Mouse (Mus musculus): ENCODE measurements around the gene Dpp4. TPM values are rescaled to one million over a fixed set of nuclear protein-coding genes. Genes with fewer than 3 reads are reported as not detected.

Dpp4 gene
- polyA plus RNA-seq, 1 experiment from 2014 or later, result 15.9 TPM

DNA sequence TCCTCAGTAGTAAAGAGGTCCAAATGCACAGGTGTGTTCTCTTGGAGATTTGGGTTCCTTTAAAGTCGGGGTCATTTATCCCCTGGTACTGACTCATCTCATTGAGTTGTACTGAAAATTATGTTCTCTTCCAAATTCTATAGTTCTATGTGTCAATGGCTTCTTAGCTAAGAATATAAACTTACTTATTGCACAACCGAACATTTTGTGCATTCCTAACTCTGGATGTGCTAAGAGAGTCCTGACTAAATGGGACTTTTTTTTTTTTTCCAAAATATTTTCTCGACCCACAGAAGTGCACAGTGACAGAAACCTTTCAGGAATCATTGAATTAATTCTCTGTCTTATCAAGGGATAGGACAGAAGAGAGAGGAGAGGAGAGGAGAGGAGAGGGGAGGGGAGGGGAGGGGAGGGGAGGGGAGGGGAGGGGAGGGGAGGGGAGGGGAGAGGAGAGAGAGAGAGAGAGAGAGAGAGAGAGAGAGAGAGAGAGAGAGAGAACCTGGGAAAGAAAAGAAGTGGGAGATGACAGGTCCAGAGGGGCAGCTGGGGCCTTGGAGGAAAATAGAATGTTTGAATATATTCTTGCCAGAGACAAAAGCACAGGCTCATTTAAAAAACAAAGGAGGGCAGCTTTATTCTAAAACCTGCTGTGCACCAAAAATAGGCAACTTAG lies 70.8 kb downstream of the Dpp4 start:
- WGBS, result 70% methylated on average over 3 of the region's 3 CpGs
- no peak overlapping the region for H3K27ac ChIP-seq (ENCODE audit: low read length)
- H3K9ac ChIP-seq (replicated peaks; ENCODE audit: low read depth, low read length), result no peak overlapping the region
- ATAC-seq (ENCODE audit: insufficient number of reproducible peaks, insufficient read depth, low FRiP score, low read depth), result no peak
- H3K4me3 ChIP-seq (ENCODE audit: low read depth, low read length), result no peak overlapping the region
- H3K4me1 ChIP-seq (ENCODE audit: control insufficient read depth, insufficient read depth, low read length), result no peaks in the 10 kb centered on the region
- H3K36me3 ChIP-seq (ENCODE audit: control insufficient read depth, insufficient read depth, low read length), result no peaks in the 10 kb centered on the region
- H3K4me2 ChIP-seq (replicated peaks; ENCODE audit: low read depth, low read length), result no peak overlapping the region
- H3K27me3 ChIP-seq (ENCODE audit: control insufficient read depth, insufficient read depth, low read length), result no peaks in the 10 kb centered on the region
- H3K9me3 ChIP-seq (ENCODE audit: control insufficient read depth, low read depth, low read length), result no peaks in the 10 kb centered on the region

DNA sequence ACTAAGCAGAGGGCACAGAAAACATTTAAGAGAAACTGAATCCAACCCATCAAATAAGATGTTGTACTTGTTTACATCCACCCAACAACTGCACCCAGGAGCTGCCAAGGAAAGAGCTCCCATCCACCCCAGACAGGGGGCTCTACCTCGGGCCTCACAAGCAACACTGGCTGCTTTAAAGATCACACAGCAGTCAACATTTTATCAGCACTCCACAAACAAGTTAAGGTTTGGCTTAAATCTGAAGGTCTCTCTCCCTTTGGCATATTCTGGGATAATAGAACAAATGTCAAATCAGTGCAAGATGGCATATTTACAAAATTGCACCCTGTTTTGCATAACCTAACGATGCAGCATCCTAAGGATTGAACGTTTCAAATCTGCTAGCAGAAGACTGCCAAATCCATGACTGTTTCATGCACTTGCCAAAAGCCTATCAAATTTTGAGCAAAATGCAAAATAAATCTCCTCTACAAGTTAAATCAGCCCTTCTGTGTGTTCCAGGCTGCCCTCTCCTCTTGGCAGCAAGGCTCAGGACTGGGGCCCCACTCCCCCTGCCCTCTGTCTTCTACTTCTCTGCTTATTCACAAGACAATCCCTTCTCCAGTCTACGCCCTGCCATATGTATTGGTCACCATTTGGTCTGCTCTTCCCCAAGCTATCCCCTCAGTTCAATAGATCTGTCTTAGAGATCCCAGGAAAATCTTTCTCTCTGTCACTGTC lies 72.6 kb downstream of the Dpp4 start:
- no peak for ATAC-seq (ENCODE audit: insufficient number of reproducible peaks, insufficient read depth, low FRiP score, low read depth)
- no peaks in the 10 kb centered on the region for H3K36me3 ChIP-seq (ENCODE audit: control insufficient read depth, insufficient read depth, low read length)
- H3K4me1 ChIP-seq (ENCODE audit: control insufficient read depth, insufficient read depth, low read length), result no peaks in the 10 kb centered on the region
- 68% methylated on average over 4 of the region's 4 CpGs for WGBS
- no peaks in the 10 kb centered on the region for H3K9me3 ChIP-seq (ENCODE audit: control insufficient read depth, low read depth, low read length)
- H3K27ac ChIP-seq (ENCODE audit: low read length), result no peak overlapping the region
- H3K4me2 ChIP-seq (replicated peaks; ENCODE audit: low read depth, low read length), result no peak overlapping the region
- no peak overlapping the region for H3K4me3 ChIP-seq (ENCODE audit: low read depth, low read length)
- no peaks in the 10 kb centered on the region for H3K27me3 ChIP-seq (ENCODE audit: control insufficient read depth, insufficient read depth, low read length)
- no peak overlapping the region for H3K9ac ChIP-seq (replicated peaks; ENCODE audit: low read depth, low read length)

DNA sequence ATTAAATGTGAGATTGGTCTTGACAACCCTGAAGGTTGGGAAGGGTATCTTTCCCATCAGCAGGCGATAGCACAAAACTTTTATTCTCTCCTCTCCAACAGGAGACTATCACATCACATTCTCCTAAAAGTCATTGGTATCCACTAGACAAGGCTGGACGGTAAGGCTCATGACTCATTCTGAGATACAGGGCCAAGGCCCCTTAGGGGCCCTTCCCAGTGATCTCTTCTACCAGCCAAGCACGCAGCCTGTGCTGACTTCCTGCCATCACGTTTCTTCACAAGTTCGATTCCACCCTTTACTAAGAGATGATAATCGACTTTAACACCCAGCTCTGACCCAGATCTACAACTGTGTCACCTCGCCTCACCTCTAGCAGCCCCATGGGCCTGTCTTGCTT lies 74.9 kb downstream of the Dpp4 start:
- Histone ChIP-seq H3K9me3 (ENCODE audit: control insufficient read depth, low read depth, low read length) (no peaks in the 10 kb centered on the region), H3K27me3 (ENCODE audit: control insufficient read depth, insufficient read depth, low read length) (no peaks in the 10 kb centered on the region), H3K4me2 (replicated peaks; ENCODE audit: low read depth, low read length) (no peak overlapping the region), H3K4me1 (ENCODE audit: control insufficient read depth, insufficient read depth, low read length) (no peaks in the 10 kb centered on the region), H3K9ac (replicated peaks; ENCODE audit: low read depth, low read length) (no peak overlapping the region), H3K27ac (ENCODE audit: low read length) (no peak overlapping the region), H3K4me3 (ENCODE audit: low read depth, low read length) (no peak overlapping the region), H3K36me3 (ENCODE audit: control insufficient read depth, insufficient read depth, low read length) (no peaks in the 10 kb centered on the region)
- no peak for ATAC-seq (ENCODE audit: insufficient number of reproducible peaks, insufficient read depth, low FRiP score, low read depth)
- 82% methylated on average over 7 of the region's 7 CpGs for WGBS

DNA sequence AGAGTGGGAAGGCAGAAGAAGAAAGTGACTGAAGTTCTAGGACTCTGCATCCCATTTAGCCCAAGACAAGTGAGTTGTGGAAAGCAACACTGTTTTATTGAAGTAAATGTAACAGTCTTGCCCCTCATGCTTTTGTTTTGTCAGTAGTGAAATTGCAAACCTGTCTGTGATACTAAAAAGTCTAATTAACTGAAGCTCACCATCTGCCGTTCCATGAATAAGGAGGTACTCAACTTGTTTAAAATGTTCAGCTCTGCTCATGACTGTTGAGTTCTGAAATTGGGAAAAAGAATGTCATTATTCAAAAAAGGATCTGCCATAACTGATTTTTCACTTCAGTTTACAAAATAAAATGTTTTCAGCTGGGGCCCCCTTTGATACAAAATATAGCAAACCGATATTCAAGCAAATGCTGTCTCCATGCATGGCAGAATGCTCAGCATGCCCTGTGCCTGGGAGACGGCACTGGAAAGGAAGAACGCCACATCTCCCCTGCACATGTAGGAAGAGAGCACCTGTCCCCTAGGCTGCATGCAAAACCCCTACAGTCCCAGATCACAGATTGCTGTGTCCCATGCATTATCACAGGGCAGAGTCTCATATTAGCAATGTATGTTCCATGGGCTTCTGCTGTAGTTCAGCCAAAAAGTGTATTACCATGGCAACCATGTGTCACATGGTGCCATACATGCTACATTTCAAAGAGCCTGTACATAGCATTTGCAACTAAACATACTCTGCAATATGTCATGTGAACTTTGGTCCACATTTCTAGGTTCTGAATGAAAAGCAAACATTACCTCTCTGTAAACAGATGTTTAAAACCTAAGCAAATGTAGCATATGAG lies 77.4 kb downstream of the Dpp4 start:
- Histone ChIP-seq H3K9ac (replicated peaks; ENCODE audit: low read depth, low read length) (no peak overlapping the region), H3K27me3 (ENCODE audit: control insufficient read depth, insufficient read depth, low read length) (no peaks in the 10 kb centered on the region), H3K9me3 (ENCODE audit: control insufficient read depth, low read depth, low read length) (no peaks in the 10 kb centered on the region), H3K4me2 (replicated peaks; ENCODE audit: low read depth, low read length) (no peak overlapping the region), H3K4me3 (ENCODE audit: low read depth, low read length) (no peak overlapping the region), H3K4me1 (ENCODE audit: control insufficient read depth, insufficient read depth, low read length) (no peaks in the 10 kb centered on the region), H3K27ac (ENCODE audit: low read length) (no peak overlapping the region), H3K36me3 (ENCODE audit: control insufficient read depth, insufficient read depth, low read length) (no peaks in the 10 kb centered on the region)
- no peak for ATAC-seq (ENCODE audit: insufficient number of reproducible peaks, insufficient read depth, low FRiP score, low read depth)
- 82% methylated on average over 4 of the region's 4 CpGs for WGBS

DNA sequence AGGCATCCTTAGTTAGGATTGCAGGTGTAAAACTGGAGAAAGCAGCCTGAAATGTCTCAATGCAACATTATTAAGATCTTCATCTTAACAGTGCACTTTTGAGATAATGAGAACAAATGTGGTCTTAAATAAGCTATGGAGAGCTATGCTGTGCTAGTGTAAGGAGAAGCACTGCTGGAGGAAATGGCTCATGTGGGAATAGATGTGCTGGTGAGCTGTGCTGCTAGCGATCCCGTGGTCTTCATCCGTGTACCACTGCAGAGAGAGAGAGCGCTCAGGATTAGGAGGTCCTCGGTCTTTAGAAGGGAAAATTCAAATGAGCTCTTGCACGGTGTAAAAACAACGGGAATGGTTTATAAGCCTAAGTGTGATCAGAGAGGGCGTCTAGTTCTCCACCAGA lies 79.6 kb downstream of the Dpp4 start:
- WGBS, result 77% methylated on average over 8 of the region's 8 CpGs
- H3K4me1 ChIP-seq (ENCODE audit: control insufficient read depth, insufficient read depth, low read length), result no peaks in the 10 kb centered on the region
- ATAC-seq (ENCODE audit: insufficient number of reproducible peaks, insufficient read depth, low FRiP score, low read depth), result no peak
- no peaks in the 10 kb centered on the region for H3K9me3 ChIP-seq (ENCODE audit: control insufficient read depth, low read depth, low read length)
- H3K4me3 ChIP-seq (ENCODE audit: low read depth, low read length), result no peak overlapping the region
- no peaks in the 10 kb centered on the region for H3K27me3 ChIP-seq (ENCODE audit: control insufficient read depth, insufficient read depth, low read length)
- H3K4me2 ChIP-seq (replicated peaks; ENCODE audit: low read depth, low read length), result no peak overlapping the region
- H3K9ac ChIP-seq (replicated peaks; ENCODE audit: low read depth, low read length), result no peak overlapping the region
- H3K36me3 ChIP-seq (ENCODE audit: control insufficient read depth, insufficient read depth, low read length), result no peaks in the 10 kb centered on the region
- no peak overlapping the region for H3K27ac ChIP-seq (ENCODE audit: low read length)

DNA sequence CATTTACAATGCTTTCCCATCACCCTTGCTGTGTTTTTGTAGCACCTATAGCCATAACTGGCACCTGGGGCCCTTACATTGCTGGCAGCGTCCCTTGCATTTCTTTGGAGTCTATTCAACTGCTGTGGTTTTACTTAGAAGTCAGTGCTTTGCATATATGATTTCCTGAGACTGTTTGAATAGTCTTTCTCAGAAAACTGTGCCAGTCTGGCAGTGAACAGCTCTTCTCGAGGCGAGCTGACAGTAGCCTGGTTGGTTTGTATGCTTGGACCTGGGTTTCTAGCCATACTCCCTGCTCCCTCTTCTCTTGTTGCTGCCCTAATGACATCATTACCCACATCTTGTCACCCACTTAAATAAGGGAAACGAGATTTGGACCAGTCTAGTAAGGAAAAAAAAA lies 80.1 kb downstream of the Dpp4 start:
- 64% methylated on average over 4 of the region's 4 CpGs for WGBS
- Histone ChIP-seq H3K27me3 (ENCODE audit: control insufficient read depth, insufficient read depth, low read length) (no peaks in the 10 kb centered on the region), H3K36me3 (ENCODE audit: control insufficient read depth, insufficient read depth, low read length) (no peaks in the 10 kb centered on the region), H3K4me2 (replicated peaks; ENCODE audit: low read depth, low read length) (no peak overlapping the region), H3K9ac (replicated peaks; ENCODE audit: low read depth, low read length) (no peak overlapping the region), H3K9me3 (ENCODE audit: control insufficient read depth, low read depth, low read length) (no peaks in the 10 kb centered on the region), H3K27ac (ENCODE audit: low read length) (no peak overlapping the region), H3K4me1 (ENCODE audit: control insufficient read depth, insufficient read depth, low read length) (no peaks in the 10 kb centered on the region), H3K4me3 (ENCODE audit: low read depth, low read length) (no peak overlapping the region)
- ATAC-seq (ENCODE audit: insufficient number of reproducible peaks, insufficient read depth, low FRiP score, low read depth), result no peak

DNA sequence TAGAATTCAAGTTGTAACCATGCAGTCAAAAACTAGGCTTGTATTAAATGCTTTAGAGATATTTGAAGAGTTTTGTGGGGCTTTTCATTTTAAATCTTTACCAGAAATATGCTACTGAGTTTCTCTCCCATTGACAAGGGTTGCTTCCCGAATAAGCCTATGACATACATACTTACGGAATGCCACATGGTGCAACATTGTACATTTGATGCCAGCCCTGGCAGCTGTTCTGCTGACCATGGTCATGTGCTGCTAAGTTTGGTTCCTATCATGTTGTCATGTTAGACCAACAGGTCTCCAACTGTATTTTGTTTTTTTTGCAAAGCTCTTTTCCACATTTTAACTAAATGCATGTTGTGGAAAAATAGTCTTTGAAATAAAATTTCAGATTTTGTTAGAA lies 86.6 kb downstream of the Dpp4 start:
- H3K27ac ChIP-seq (ENCODE audit: low read length), result no peak overlapping the region
- no peaks in the 10 kb centered on the region for H3K4me1 ChIP-seq (ENCODE audit: control insufficient read depth, insufficient read depth, low read length)
- no peak overlapping the region for H3K4me3 ChIP-seq (ENCODE audit: low read depth, low read length)
- 84% methylated on average over 2 of the region's 2 CpGs for WGBS
- H3K27me3 ChIP-seq (ENCODE audit: control insufficient read depth, insufficient read depth, low read length), result no peaks in the 10 kb centered on the region
- no peak overlapping the region for H3K4me2 ChIP-seq (replicated peaks; ENCODE audit: low read depth, low read length)
- no peak overlapping the region for H3K9ac ChIP-seq (replicated peaks; ENCODE audit: low read depth, low read length)
- ATAC-seq (ENCODE audit: insufficient number of reproducible peaks, insufficient read depth, low FRiP score, low read depth), result no peak
- no peaks in the 10 kb centered on the region for H3K9me3 ChIP-seq (ENCODE audit: control insufficient read depth, low read depth, low read length)
- H3K36me3 ChIP-seq (ENCODE audit: control insufficient read depth, insufficient read depth, low read length), result no peaks in the 10 kb centered on the region

DNA sequence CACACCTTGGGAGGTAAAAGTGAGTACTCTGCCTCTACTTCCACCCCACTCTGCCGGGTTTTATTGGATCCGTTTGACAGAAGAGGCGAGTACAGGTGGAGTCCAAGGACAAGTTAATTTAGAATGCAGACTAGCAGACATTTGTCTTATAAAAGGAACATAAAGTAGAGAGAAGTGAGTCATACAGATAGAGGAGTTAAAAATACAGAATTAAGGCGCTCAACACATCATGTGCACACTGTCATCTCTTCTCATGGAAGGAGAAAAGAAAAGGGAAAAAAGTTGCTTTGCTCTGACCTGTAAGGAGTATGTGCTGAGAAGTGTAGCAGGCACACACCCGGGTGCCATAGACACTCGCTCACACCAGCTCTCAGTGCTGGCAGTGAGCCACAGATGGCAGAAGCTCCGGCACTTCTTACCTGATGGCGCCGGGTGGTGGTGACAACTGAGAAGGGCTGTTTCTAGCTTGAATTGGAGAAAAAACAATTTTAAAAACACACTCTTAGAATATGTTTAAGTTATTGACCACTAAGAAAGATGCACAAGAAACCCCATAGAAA lies 88.9 kb downstream of the Dpp4 start:
- no peaks in the 10 kb centered on the region for H3K27me3 ChIP-seq (ENCODE audit: control insufficient read depth, insufficient read depth, low read length)
- no peak overlapping the region for H3K4me2 ChIP-seq (replicated peaks; ENCODE audit: low read depth, low read length)
- H3K4me3 ChIP-seq (ENCODE audit: low read depth, low read length), result no peak overlapping the region
- H3K4me1 ChIP-seq (ENCODE audit: control insufficient read depth, insufficient read depth, low read length), result no peaks in the 10 kb centered on the region
- no peaks in the 10 kb centered on the region for H3K9me3 ChIP-seq (ENCODE audit: control insufficient read depth, low read depth, low read length)
- no peak overlapping the region for H3K9ac ChIP-seq (replicated peaks; ENCODE audit: low read depth, low read length)
- no peak overlapping the region for H3K27ac ChIP-seq (ENCODE audit: low read length)
- WGBS, result 86% methylated on average over 9 of the region's 9 CpGs
- ATAC-seq (ENCODE audit: insufficient number of reproducible peaks, insufficient read depth, low FRiP score, low read depth), result no peak
- no peaks in the 10 kb centered on the region for H3K36me3 ChIP-seq (ENCODE audit: control insufficient read depth, insufficient read depth, low read length)

Data from stomach, embryonic 14.5 days (tissue).